Mouse (Mus musculus) midbrain, embryonic 10.5 days (tissue): Measurements from ENCODE around the gene Pard3b. TPM values are rescaled to one million over a fixed set of nuclear protein-coding genes. Genes with fewer than 3 reads are reported as not detected.

Experiments
- DNase-seq: peaks from one replicate; pipeline ENCODE4 v3.0.0-alpha.2; 2017; ENCODE audit warnings: low spot score
- H3K27ac ChIP-seq: fragments of 300-500 bp; sonication (generic); replicated peaks from 2 replicates; pipeline ENCODE4 v1.5.1; 2016; ENCODE audit warnings: mild to moderate bottlenecking
- H3K27me3 ChIP-seq: fragments of 300-500 bp; sonication (generic); 2 replicates; pipeline ENCODE4 v1.6.1; 2016; ENCODE audit warnings: low read depth, mild to moderate bottlenecking; ENCODE audit not compliant: poor library complexity, severe bottlenecking
- H3K36me3 ChIP-seq: fragments of 300-500 bp; sonication (generic); 2 replicates; pipeline ENCODE4 v1.6.1; 2016; ENCODE audit warnings: mild to moderate bottlenecking, moderate library complexity
- H3K4me1 ChIP-seq: fragments of 300-500 bp; sonication (generic); 2 replicates; pipeline ENCODE4 v1.6.1; 2016
- H3K4me3 ChIP-seq: fragments of 300-500 bp; sonication (generic); 2 replicates; pipeline ENCODE4 v1.5.1; 2016; ENCODE audit warnings: mild to moderate bottlenecking, moderate library complexity
- H3K9me3 ChIP-seq: fragments of 300-500 bp; sonication (generic); replicated peaks from 2 replicates; pipeline ENCODE4 v1.6.1; 2016; ENCODE audit warnings: mild to moderate bottlenecking
- WGBS: fragments of 180-500 bp; shearing (Covaris S2); methylation state at CpG from one replicate; pipeline ENCODE4 v1.1.7; 2016; 5-methylcytosine and 5-hydroxymethylcytosine counted together
- polyA plus RNA-seq: library from polyadenylated mRNA; unstranded; fragments of >200 nt; fragmentation: Nextera tagmentation; extraction: Ambion mirVana; gene quantifications from 2 replicates; pipeline ENCODE4 v1.2.1, GENCODE M21; 2016

Gene Pard3b
- polyA plus RNA-seq, 1 experiment from 2014 or later, result 8.2 TPM

GRCm38 (mm10) chr1:61903271-61904007 lies 264.8 kb downstream of the Pard3b start:
- no peaks in the 10 kb centered on the region for H3K36me3 ChIP-seq
- no peaks in the 10 kb centered on the region for H3K27me3 ChIP-seq
- H3K27ac ChIP-seq, result no peak overlapping the region
- 91% methylated on average over 4 of the region's 4 CpGs for WGBS
- H3K4me3 ChIP-seq, result no peak overlapping the region
- H3K9me3 ChIP-seq, result no peaks in the 10 kb centered on the region
- DNase-seq, result no peak
- no peaks in the 10 kb centered on the region; the same call in 1 of the 2 replicates for H3K4me1 ChIP-seq

GRCm38 (mm10) chr1:61904036-61904435 lies 265.4 kb downstream of the Pard3b start:
- H3K36me3 ChIP-seq, result no peaks in the 10 kb centered on the region
- H3K4me1 ChIP-seq, result no peaks in the 10 kb centered on the region; the same call in 1 of the 2 replicates
- H3K27me3 ChIP-seq, result no peaks in the 10 kb centered on the region
- H3K9me3 ChIP-seq, result no peaks in the 10 kb centered on the region
- WGBS, result 79% methylated on average over 4 of the region's 4 CpGs
- no peak overlapping the region for H3K27ac ChIP-seq
- no peak overlapping the region for H3K4me3 ChIP-seq
- no peak for DNase-seq

- WGBS, result 55% methylated on average over 2 of the region's 2 CpGs
- DNase-seq, result peak; percentile 18
- peaks cover 18% of the 10 kb centered on the region for H3K4me1 ChIP-seq
- peak overlapping the region; percentile 64 for H3K27ac ChIP-seq
- H3K9me3 ChIP-seq, result no peaks in the 10 kb centered on the region
- no peaks in the 10 kb centered on the region for H3K27me3 ChIP-seq
- H3K36me3 ChIP-seq, result no peaks in the 10 kb centered on the region
- H3K4me3 ChIP-seq, result no peak overlapping the region
Observed at GRCm38 (mm10) chr1:61912931-61913330, 274.3 kb downstream of the Pard3b start.

GRCm38 (mm10) chr1:61924958-61925357 lies 286.3 kb downstream of the Pard3b start:
- H3K36me3 ChIP-seq, result no peaks in the 10 kb centered on the region
- WGBS, result 29% methylated on average over 2 of the region's 2 CpGs
- H3K9me3 ChIP-seq, result no peaks in the 10 kb centered on the region
- peaks cover 29% of the 10 kb centered on the region for H3K4me1 ChIP-seq
- no peak overlapping the region for H3K4me3 ChIP-seq
- H3K27ac ChIP-seq, result no peak overlapping the region
- no peak for DNase-seq
- no peaks in the 10 kb centered on the region for H3K27me3 ChIP-seq

- H3K27ac ChIP-seq, result no peak overlapping the region
- H3K4me1 ChIP-seq, result peaks cover 32% of the 10 kb centered on the region
- H3K27me3 ChIP-seq, result no peaks in the 10 kb centered on the region
- no peak for DNase-seq
- H3K9me3 ChIP-seq, result no peaks in the 10 kb centered on the region
- H3K36me3 ChIP-seq, result no peaks in the 10 kb centered on the region
- 74% methylated on average over 5 of the region's 5 CpGs for WGBS
- no peak overlapping the region for H3K4me3 ChIP-seq
Observed at GRCm38 (mm10) chr1:61925541-61925940, 286.9 kb downstream of the Pard3b start.

- no peak overlapping the region for H3K27ac ChIP-seq
- no peak for DNase-seq
- no peaks in the 10 kb centered on the region for H3K27me3 ChIP-seq
- no peaks in the 10 kb centered on the region for H3K9me3 ChIP-seq
- no peak overlapping the region for H3K4me3 ChIP-seq
- peaks cover 33% of the 10 kb centered on the region for H3K4me1 ChIP-seq
- H3K36me3 ChIP-seq, result no peaks in the 10 kb centered on the region
- WGBS, result 57% methylated on average over 7 of the region's 7 CpGs
Observed at GRCm38 (mm10) chr1:61928131-61928761, 289.6 kb downstream of the Pard3b start.

GRCm38 (mm10) chr1:61933574-61933973 lies 294.9 kb downstream of the Pard3b start:
- Histone ChIP-seq H3K4me1 (0 out of 2 replicates have a peak, but pooled peaks cover 4% of the 10 kb centered on the region), H3K4me3 (no peak overlapping the region), H3K9me3 (no peaks in the 10 kb centered on the region), H3K27me3 (no peaks in the 10 kb centered on the region), H3K36me3 (no peaks in the 10 kb centered on the region), H3K27ac (no peak overlapping the region)
- DNase-seq, result no peak
- 77% methylated on average over 2 of the region's 2 CpGs for WGBS

- H3K9me3 ChIP-seq, result no peaks in the 10 kb centered on the region
- no peak overlapping the region for H3K27ac ChIP-seq
- no peaks in the 10 kb centered on the region for H3K27me3 ChIP-seq
- H3K36me3 ChIP-seq, result no peaks in the 10 kb centered on the region
- DNase-seq, result no peak
- H3K4me1 ChIP-seq, result 0 out of 2 replicates have a peak, but pooled peaks cover 4% of the 10 kb centered on the region
- WGBS, result 92% methylated on average over 4 of the region's 4 CpGs
- no peak overlapping the region for H3K4me3 ChIP-seq
Observed at GRCm38 (mm10) chr1:61934760-61935159, 296.1 kb downstream of the Pard3b start.

GRCm38 (mm10) chr1:61939882-61940281 lies 301.3 kb downstream of the Pard3b start:
- WGBS, result 94% methylated on average over 10 of the region's 10 CpGs
- no peaks in the 10 kb centered on the region for H3K4me1 ChIP-seq
- DNase-seq, result no peak
- no peaks in the 10 kb centered on the region for H3K36me3 ChIP-seq
- H3K4me3 ChIP-seq, result no peak overlapping the region
- peaks cover 6% of the 10 kb centered on the region; the same call in 1 of the 2 replicates for H3K9me3 ChIP-seq
- H3K27ac ChIP-seq, result no peak overlapping the region
- H3K27me3 ChIP-seq, result no peaks in the 10 kb centered on the region

GRCm38 (mm10) chr1:61961533-61961932 lies 322.9 kb downstream of the Pard3b start:
- WGBS, result 92% methylated on average over 9 of the region's 9 CpGs
- H3K4me1 ChIP-seq, result no peaks in the 10 kb centered on the region

GRCm38 (mm10) chr1:61962571-61962970 lies 323.9 kb downstream of the Pard3b start:
- WGBS, result 87% methylated on average over 4 of the region's 4 CpGs
- Histone ChIP-seq H3K9me3 (no peaks in the 10 kb centered on the region), H3K27ac (no peak overlapping the region)

More at GRCm38 (mm10) chr1:61961533-61961932, 322.9 kb downstream of the Pard3b start:
- Histone ChIP-seq H3K27ac (no peak overlapping the region), H3K36me3 (no peaks in the 10 kb centered on the region), H3K4me3 (no peak overlapping the region), H3K27me3 (no peaks in the 10 kb centered on the region), H3K9me3 (no peaks in the 10 kb centered on the region)
- no peak for DNase-seq

GRCm38 (mm10) chr1:61967124-61967523 lies 328.5 kb downstream of the Pard3b start:
- Histone ChIP-seq H3K27ac (no peak overlapping the region), H3K27me3 (no peaks in the 10 kb centered on the region), H3K9me3 (no peaks in the 10 kb centered on the region), H3K36me3 (no peaks in the 10 kb centered on the region), H3K4me3 (no peak overlapping the region), H3K4me1 (peaks cover 7% of the 10 kb centered on the region; the same call in 1 of the 2 replicates)
- 73% methylated on average over 3 of the region's 3 CpGs for WGBS
- no peak for DNase-seq

More at GRCm38 (mm10) chr1:61962571-61962970, 323.9 kb downstream of the Pard3b start:
- Histone ChIP-seq H3K27me3 (no peaks in the 10 kb centered on the region), H3K4me3 (no peak overlapping the region), H3K4me1 (peaks cover 4% of the 10 kb centered on the region; the same call in 1 of the 2 replicates), H3K36me3 (no peaks in the 10 kb centered on the region)
- no peak for DNase-seq

- Histone ChIP-seq H3K27ac (no peak overlapping the region), H3K36me3 (no peaks in the 10 kb centered on the region), H3K4me1 (peaks cover 7% of the 10 kb centered on the region; the same call in 1 of the 2 replicates), H3K4me3 (no peak overlapping the region), H3K27me3 (no peaks in the 10 kb centered on the region), H3K9me3 (no peaks in the 10 kb centered on the region)
- 78% methylated on average over 4 of the region's 4 CpGs for WGBS
- no peak for DNase-seq
Observed at GRCm38 (mm10) chr1:61967807-61968206, 329.2 kb downstream of the Pard3b start.
